Mouse (Mus musculus): Measurements from ENCODE around the gene Usp19.
A peak's percentile ranks its signal among the peaks of the same experiment; 100 is the strongest.

GRCm38 (mm10) chr9:108460319-108461178, 29.9 kb upstream of the Usp19 start, which contains the start of gene Ccdc71:
- peak; percentile 58; the same call in 1 of the 2 replicates for TF ChIP-seq EP300 (IDR thresholded peaks at IDR 0.05; ENCODE audit: low read depth)
- TF ChIP-seq CTCF (IDR thresholded peaks at IDR 0.05; ENCODE audit: low read depth) = no peak

All from heart, postnatal 0 days (tissue).